ENCODE assay signal across 12 mouse cellular contexts in genomic region chr4:142350986-142351385, GRCm38 (mm10).
"Had no signal": no experiment of that assay in that cellular context is flagged by ENCODE, and none has a peak within 500 bp of the region (broad histone marks: within the 10 kb centered on the region; RNA-seq: fewer than 3 reads in every experiment).

No protein-coding gene starts in this region.

- DNase-seq: retina, postnatal 1 day; right cerebral cortex, adult 18-20 months; right cerebral cortex, postnatal 14 days; right cerebral cortex, postnatal 25 days; right cerebral cortex, postnatal 4 days; spleen, adult 18-20 months; thymus, adult 18-20 months; thymus, adult 2 months; thymus, postnatal 14 days; thymus, postnatal 25 days; thymus, postnatal 36 days; thymus, postnatal 4 days had no signal
